Mouse (Mus musculus): Measurements from ENCODE around the gene Tnfsf13b. TPM values are rescaled to one million over a fixed set of nuclear protein-coding genes. Genes with fewer than 3 reads are reported as not detected.

Gene Tnfsf13b
- polyA plus RNA-seq, 1 experiment = 0.48 TPM

- Histone ChIP-seq H3K27ac (ENCODE audit: control insufficient read depth, insufficient read depth, low read depth, low read length) (no peak overlapping the region), H3K27me3 (ENCODE audit: control insufficient read depth, insufficient read depth, low read length) (no peaks in the 10 kb centered on the region), H3K4me3 (ENCODE audit: control insufficient read depth, low read depth, low read length) (no peak overlapping the region), H3K36me3 (ENCODE audit: control insufficient read depth, insufficient read depth, low read length) (no peaks in the 10 kb centered on the region), H3K4me1 (ENCODE audit: control insufficient read depth, insufficient read depth, low read length) (no peaks in the 10 kb centered on the region)
- TF ChIP-seq POLR2A (IDR thresholded peaks at IDR 0.05; ENCODE audit: control insufficient read depth, low read depth, low read length) (no peak), CTCF (IDR thresholded peaks at IDR 0.05; ENCODE audit: control insufficient read depth, insufficient read depth, insufficient replicate concordance, low read depth, low read length) (no peak)
Observed at GRCm38 (mm10) chr8:10016252-10016651, 10.0 kb downstream of the Tnfsf13b start.

GRCm38 (mm10) chr8:10017231-10017630, 11.0 kb downstream of the Tnfsf13b start:
- Histone ChIP-seq H3K4me1 (ENCODE audit: control insufficient read depth, insufficient read depth, low read length) (no peaks in the 10 kb centered on the region), H3K27me3 (ENCODE audit: control insufficient read depth, insufficient read depth, low read length) (no peaks in the 10 kb centered on the region), H3K36me3 (ENCODE audit: control insufficient read depth, insufficient read depth, low read length) (no peaks in the 10 kb centered on the region), H3K4me3 (ENCODE audit: control insufficient read depth, low read depth, low read length) (no peak overlapping the region), H3K27ac (ENCODE audit: control insufficient read depth, insufficient read depth, low read depth, low read length) (no peak overlapping the region)
- TF ChIP-seq CTCF (IDR thresholded peaks at IDR 0.05; ENCODE audit: control insufficient read depth, insufficient read depth, insufficient replicate concordance, low read depth, low read length) = no peak
- TF ChIP-seq POLR2A (IDR thresholded peaks at IDR 0.05; ENCODE audit: control insufficient read depth, low read depth, low read length) = no peak

GRCm38 (mm10) chr8:10030320-10031060, 24.2 kb downstream of the Tnfsf13b start:
- Histone ChIP-seq H3K27ac (ENCODE audit: control insufficient read depth, insufficient read depth, low read depth, low read length) (no peak overlapping the region), H3K27me3 (ENCODE audit: control insufficient read depth, insufficient read depth, low read length) (no peaks in the 10 kb centered on the region), H3K4me3 (ENCODE audit: control insufficient read depth, low read depth, low read length) (no peak overlapping the region), H3K36me3 (ENCODE audit: control insufficient read depth, insufficient read depth, low read length) (no peaks in the 10 kb centered on the region), H3K4me1 (ENCODE audit: control insufficient read depth, insufficient read depth, low read length) (peaks cover 4% of the 10 kb centered on the region; the same call in 1 of the 2 replicates)
- TF ChIP-seq CTCF (IDR thresholded peaks at IDR 0.05; ENCODE audit: control insufficient read depth, insufficient read depth, insufficient replicate concordance, low read depth, low read length) = no peak
- TF ChIP-seq POLR2A (IDR thresholded peaks at IDR 0.05; ENCODE audit: control insufficient read depth, low read depth, low read length) = no peak

GRCm38 (mm10) chr8:10031177-10031576, 24.9 kb downstream of the Tnfsf13b start:
- H3K27ac ChIP-seq (ENCODE audit: control insufficient read depth, insufficient read depth, low read depth, low read length) = no peak overlapping the region
- TF ChIP-seq POLR2A (IDR thresholded peaks at IDR 0.05; ENCODE audit: control insufficient read depth, low read depth, low read length) (no peak), CTCF (IDR thresholded peaks at IDR 0.05; ENCODE audit: control insufficient read depth, insufficient read depth, insufficient replicate concordance, low read depth, low read length) (no peak)
- H3K27me3 ChIP-seq (ENCODE audit: control insufficient read depth, insufficient read depth, low read length) = no peaks in the 10 kb centered on the region
- H3K36me3 ChIP-seq (ENCODE audit: control insufficient read depth, insufficient read depth, low read length) = no peaks in the 10 kb centered on the region
- no peak overlapping the region for H3K4me3 ChIP-seq (ENCODE audit: control insufficient read depth, low read depth, low read length)
- peaks cover 5% of the 10 kb centered on the region; the same call in 1 of the 2 replicates for H3K4me1 ChIP-seq (ENCODE audit: control insufficient read depth, insufficient read depth, low read length)

GRCm38 (mm10) chr8:10040866-10041265, 34.6 kb downstream of the Tnfsf13b start:
- Histone ChIP-seq H3K36me3 (ENCODE audit: control insufficient read depth, insufficient read depth, low read length) (no peaks in the 10 kb centered on the region), H3K27me3 (ENCODE audit: control insufficient read depth, insufficient read depth, low read length) (no peaks in the 10 kb centered on the region), H3K4me1 (ENCODE audit: control insufficient read depth, insufficient read depth, low read length) (no peaks in the 10 kb centered on the region), H3K27ac (ENCODE audit: control insufficient read depth, insufficient read depth, low read depth, low read length) (no peak overlapping the region), H3K4me3 (ENCODE audit: control insufficient read depth, low read depth, low read length) (no peak overlapping the region)
- TF ChIP-seq POLR2A (IDR thresholded peaks at IDR 0.05; ENCODE audit: control insufficient read depth, low read depth, low read length) (no peak), CTCF (IDR thresholded peaks at IDR 0.05; ENCODE audit: control insufficient read depth, insufficient read depth, insufficient replicate concordance, low read depth, low read length) (no peak)

GRCm38 (mm10) chr8:10043842-10044510, 37.7 kb downstream of the Tnfsf13b start:
- TF ChIP-seq POLR2A (IDR thresholded peaks at IDR 0.05; ENCODE audit: control insufficient read depth, low read depth, low read length) (no peak), CTCF (IDR thresholded peaks at IDR 0.05; ENCODE audit: control insufficient read depth, insufficient read depth, insufficient replicate concordance, low read depth, low read length) (no peak; the same call in 1 of the 2 replicates)
- no peaks in the 10 kb centered on the region for H3K36me3 ChIP-seq (ENCODE audit: control insufficient read depth, insufficient read depth, low read length)

GRCm38 (mm10) chr8:10045743-10046142, 39.5 kb downstream of the Tnfsf13b start:
- Histone ChIP-seq H3K4me1 (ENCODE audit: control insufficient read depth, insufficient read depth, low read length) (no peaks in the 10 kb centered on the region), H3K4me3 (ENCODE audit: control insufficient read depth, low read depth, low read length) (no peak overlapping the region), H3K27me3 (ENCODE audit: control insufficient read depth, insufficient read depth, low read length) (no peaks in the 10 kb centered on the region), H3K27ac (ENCODE audit: control insufficient read depth, insufficient read depth, low read depth, low read length) (no peak overlapping the region), H3K36me3 (ENCODE audit: control insufficient read depth, insufficient read depth, low read length) (no peaks in the 10 kb centered on the region)
- TF ChIP-seq POLR2A (IDR thresholded peaks at IDR 0.05; ENCODE audit: control insufficient read depth, low read depth, low read length) (no peak), CTCF (IDR thresholded peaks at IDR 0.05; ENCODE audit: control insufficient read depth, insufficient read depth, insufficient replicate concordance, low read depth, low read length) (no peak)

More at GRCm38 (mm10) chr8:10043842-10044510, 37.7 kb downstream of the Tnfsf13b start:
- H3K4me1 ChIP-seq (ENCODE audit: control insufficient read depth, insufficient read depth, low read length) = no peaks in the 10 kb centered on the region
- no peak overlapping the region for H3K27ac ChIP-seq (ENCODE audit: control insufficient read depth, insufficient read depth, low read depth, low read length)
- no peaks in the 10 kb centered on the region for H3K27me3 ChIP-seq (ENCODE audit: control insufficient read depth, insufficient read depth, low read length)
- H3K4me3 ChIP-seq (ENCODE audit: control insufficient read depth, low read depth, low read length) = no peak overlapping the region
